Mouse (Mus musculus) C2C12 (cell line): ENCODE results near the gene St6galnac1. TPM values are rescaled to one million over a fixed set of nuclear protein-coding genes. Genes with fewer than 3 reads are reported as not detected.
A peak's percentile ranks its signal among the peaks of the same experiment; 100 is the strongest.

Source experiments
- H3K27me3 ChIP-seq: one replicate; pipeline ENCODE4 v1.6.1; 2011; ENCODE audit not compliant: control insufficient read depth, insufficient read depth, insufficient read length
- H3K36me3 ChIP-seq: one replicate; pipeline ENCODE4 v1.6.1; 2011; ENCODE audit not compliant: control insufficient read depth, insufficient read depth
- H3K4me3 ChIP-seq: one replicate; pipeline ENCODE4 v1.5.1; 2011; ENCODE audit warnings: mild to moderate bottlenecking, control low read depth; ENCODE audit not compliant: poor library complexity, insufficient read depth, severe bottlenecking
- H3K79me2 ChIP-seq: one replicate; pipeline ENCODE4 v1.6.1; 2011; ENCODE audit not compliant: control insufficient read depth, insufficient read depth
- H3K79me3 ChIP-seq: one replicate; pipeline ENCODE4 v1.6.1; 2011; ENCODE audit warnings: low read depth, control low read depth
- H3ac ChIP-seq: one replicate; pipeline ENCODE3; 2011; ENCODE audit warnings: low read depth; ENCODE audit not compliant: control insufficient read depth, insufficient read length
- CEBPB ChIP-seq: IDR thresholded peaks from one replicate; pipeline ENCODE4 v1.6.1; 2011; ENCODE audit warnings: low read depth, mild to moderate bottlenecking, control low read depth, moderate library complexity
- CTCF ChIP-seq: IDR thresholded peaks from one replicate; pipeline ENCODE4 v1.5.1; 2011; ENCODE audit not compliant: control insufficient read depth, insufficient read depth, insufficient read length
- FOSL1 ChIP-seq: IDR thresholded peaks from one replicate; pipeline ENCODE4 v1.8.0; 2011; ENCODE audit warnings: mild to moderate bottlenecking, low read length; ENCODE audit not compliant: poor library complexity, insufficient read depth, severe bottlenecking
- MAX ChIP-seq: IDR thresholded peaks from one replicate; pipeline ENCODE4 v1.6.1; 2011; ENCODE audit warnings: mild to moderate bottlenecking, control low read depth
- MYOD1 ChIP-seq: IDR thresholded peaks from one replicate; pipeline ENCODE4 v1.6.1; 2011; ENCODE audit warnings: low read depth; ENCODE audit not compliant: control insufficient read depth, insufficient read length
- MYOG ChIP-seq: IDR thresholded peaks from one replicate; pipeline ENCODE4 v1.6.1; 2011; ENCODE audit not compliant: control insufficient read depth, insufficient read length; ENCODE audit errors: extremely low read depth
- USF1 ChIP-seq: IDR thresholded peaks from one replicate; pipeline ENCODE4 v1.6.1; 2011; ENCODE audit warnings: low read depth, mild to moderate bottlenecking, control low read depth, moderate library complexity
- polyA plus RNA-seq: library from polyadenylated mRNA; unstranded; fragments of >200 nt; fragmentation: generic; extraction: Trizol; gene quantifications from one replicate; pipeline ENCODE4 v1.2.1, GENCODE M21; 2012; ENCODE audit warnings: missing spikeins

St6galnac1 gene
- polyA plus RNA-seq, 1 experiment = not detected

DNA sequence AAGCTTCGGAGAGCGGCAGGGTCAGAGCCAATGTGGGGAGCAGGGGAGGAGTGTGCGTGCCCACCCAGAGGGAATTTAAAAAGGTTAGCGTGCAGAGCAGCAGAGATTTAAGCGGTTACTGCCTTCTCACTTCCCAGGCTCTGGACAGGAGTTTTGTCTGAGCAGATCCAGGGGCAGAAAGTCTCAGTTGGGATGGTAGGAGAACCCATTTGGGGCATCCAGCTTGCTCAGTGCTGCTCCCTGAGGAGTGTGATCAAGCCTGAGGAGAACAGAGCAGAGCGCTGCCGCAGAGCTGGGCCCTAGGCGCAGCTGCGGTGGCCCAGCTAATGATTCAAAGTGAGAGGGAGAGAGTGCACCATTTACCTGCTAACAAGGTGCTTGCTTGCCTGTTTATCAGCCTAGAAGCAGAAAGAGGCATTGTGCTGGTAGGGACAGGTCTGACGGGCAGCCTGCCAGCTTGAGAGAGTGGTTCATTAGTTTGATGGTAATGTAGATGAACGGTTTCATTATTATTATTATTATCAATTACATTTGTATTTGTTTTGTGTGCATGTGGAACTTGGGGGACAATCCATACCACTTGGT is 33.6 kb upstream of the St6galnac1 start:
- Histone ChIP-seq H3ac (no peak overlapping the region), H3K27me3 (no peaks in the 10 kb centered on the region), H3K79me2 (no peaks in the 10 kb centered on the region), H3K36me3 (peaks cover 34% of the 10 kb centered on the region), H3K79me3 (no peaks in the 10 kb centered on the region), H3K4me3 (no peak overlapping the region)
- TF ChIP-seq USF1 (no peak), MAX (no peak), CEBPB (no peak), MYOG (no peak), FOSL1 (no peak), MYOD1 (no peak), CTCF (no peak)

DNA sequence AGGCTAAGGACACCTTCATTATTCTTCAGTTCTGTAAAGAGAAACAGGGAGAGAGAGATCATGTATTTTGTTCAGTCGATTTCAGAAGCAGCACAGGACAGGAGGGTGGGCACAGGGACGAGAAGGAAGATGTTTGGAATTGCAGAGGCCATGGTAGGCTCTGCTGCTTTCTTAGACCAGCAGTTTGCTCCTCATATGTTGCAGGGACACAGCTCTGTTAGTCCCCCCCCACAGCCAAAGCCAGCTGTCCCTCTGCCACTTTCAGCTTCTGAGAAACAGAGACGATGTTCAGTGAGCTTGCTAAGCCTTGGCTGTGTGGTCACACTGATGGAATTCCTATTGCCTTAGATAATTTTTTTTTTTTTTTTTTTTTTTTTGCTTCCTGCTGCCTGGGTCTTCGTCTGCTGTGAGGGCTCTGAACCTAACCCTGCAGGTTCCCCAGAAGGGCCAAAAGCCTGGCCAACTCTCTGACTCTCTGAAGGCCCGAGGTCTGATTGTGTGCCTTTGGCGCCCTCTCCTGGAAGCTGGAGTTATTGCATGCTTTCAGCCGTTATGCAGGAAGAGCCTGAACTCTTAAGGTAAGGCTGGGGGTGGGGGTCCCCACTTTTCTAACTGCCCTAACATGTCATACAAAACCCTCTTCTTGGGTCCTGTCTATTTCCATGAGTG is 32.8 kb upstream of the St6galnac1 start:
- H3K36me3 ChIP-seq = peaks cover 29% of the 10 kb centered on the region
- H3K79me3 ChIP-seq = no peaks in the 10 kb centered on the region
- H3K4me3 ChIP-seq = no peak overlapping the region
- no peaks in the 10 kb centered on the region for H3K79me2 ChIP-seq
- TF ChIP-seq USF1 (no peak), MYOD1 (peak; percentile 22), MAX (no peak), CTCF (peak; percentile 46), FOSL1 (no peak), CEBPB (no peak), MYOG (no peak)
- H3ac ChIP-seq = no peak overlapping the region
- H3K27me3 ChIP-seq = no peaks in the 10 kb centered on the region

GRCm38 (mm10) chr11:116807526-116807925 is 32.2 kb upstream of the St6galnac1 start:
- Histone ChIP-seq H3K36me3 (peaks cover 33% of the 10 kb centered on the region), H3K27me3 (no peaks in the 10 kb centered on the region), H3K79me2 (no peaks in the 10 kb centered on the region), H3K79me3 (no peaks in the 10 kb centered on the region), H3K4me3 (no peak overlapping the region), H3ac (no peak overlapping the region)
- no peak for TF ChIP-seq USF1
- TF ChIP-seq MYOD1 = no peak
- TF ChIP-seq FOSL1 = no peak
- no peak for TF ChIP-seq MAX
- no peak for TF ChIP-seq CEBPB
- no peak for TF ChIP-seq MYOG
- no peak for TF ChIP-seq CTCF

- Histone ChIP-seq H3K36me3 (peaks cover 33% of the 10 kb centered on the region), H3ac (no peak overlapping the region), H3K27me3 (no peaks in the 10 kb centered on the region), H3K4me3 (no peak overlapping the region), H3K79me2 (no peaks in the 10 kb centered on the region), H3K79me3 (no peaks in the 10 kb centered on the region)
- no peak for TF ChIP-seq CEBPB
- TF ChIP-seq MYOG = no peak
- TF ChIP-seq USF1 = no peak
- TF ChIP-seq CTCF = no peak
- TF ChIP-seq MYOD1 = no peak
- no peak for TF ChIP-seq FOSL1
- TF ChIP-seq MAX = no peak
Observed at GRCm38 (mm10) chr11:116807116-116807515, 31.8 kb upstream of the St6galnac1 start.

- Histone ChIP-seq H3K36me3 (peaks cover 33% of the 10 kb centered on the region), H3K79me3 (no peaks in the 10 kb centered on the region), H3K27me3 (no peaks in the 10 kb centered on the region), H3K79me2 (no peaks in the 10 kb centered on the region), H3K4me3 (no peak overlapping the region), H3ac (no peak overlapping the region)
- TF ChIP-seq MYOD1 (no peak), USF1 (no peak), CTCF (no peak), CEBPB (no peak), MYOG (no peak), FOSL1 (no peak), MAX (no peak)
Observed at GRCm38 (mm10) chr11:116806136-116807071, 31.1 kb upstream of the St6galnac1 start.
